Mouse (Mus musculus): ENCODE results near the gene Ncoa4.
"Not testable (repeated sequence)": the region's sequence is repeated elsewhere in the genome, so short reads cannot be mapped to it uniquely, and the experiment has no call there.

The Ncoa4 gene

GRCm38 (mm10) chr14:32160563-32160962, 898 bp downstream of the Ncoa4 start:
- DNase-seq (ENCODE audit: low read depth, low spot score): no peak

GRCm38 (mm10) chr14:32161090-32161885, 1.6 kb downstream of the Ncoa4 start:
- no peak for DNase-seq (ENCODE audit: low read depth, low spot score)

DNA sequence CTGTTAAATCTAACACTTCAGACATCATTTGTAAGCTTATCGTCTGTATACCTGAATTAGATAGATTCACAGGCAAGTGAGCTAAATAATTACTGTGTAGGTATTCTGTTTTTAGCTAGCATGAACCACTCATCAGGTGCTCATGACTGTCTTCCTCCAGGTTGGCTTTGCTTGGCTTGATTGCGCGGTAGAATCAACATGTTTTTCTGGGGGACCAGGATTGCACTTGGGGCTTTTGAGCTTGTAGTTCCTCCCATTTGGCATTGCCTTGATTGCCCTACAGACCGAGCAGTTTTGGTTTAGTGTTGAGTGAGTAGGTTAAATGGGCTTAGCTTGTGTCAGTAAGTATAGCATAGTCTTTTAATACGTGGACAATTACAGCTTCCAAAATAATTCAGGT, 2.6 kb downstream of the Ncoa4 start:
- DNase-seq (ENCODE audit: low read depth, low spot score): no peak

DNA sequence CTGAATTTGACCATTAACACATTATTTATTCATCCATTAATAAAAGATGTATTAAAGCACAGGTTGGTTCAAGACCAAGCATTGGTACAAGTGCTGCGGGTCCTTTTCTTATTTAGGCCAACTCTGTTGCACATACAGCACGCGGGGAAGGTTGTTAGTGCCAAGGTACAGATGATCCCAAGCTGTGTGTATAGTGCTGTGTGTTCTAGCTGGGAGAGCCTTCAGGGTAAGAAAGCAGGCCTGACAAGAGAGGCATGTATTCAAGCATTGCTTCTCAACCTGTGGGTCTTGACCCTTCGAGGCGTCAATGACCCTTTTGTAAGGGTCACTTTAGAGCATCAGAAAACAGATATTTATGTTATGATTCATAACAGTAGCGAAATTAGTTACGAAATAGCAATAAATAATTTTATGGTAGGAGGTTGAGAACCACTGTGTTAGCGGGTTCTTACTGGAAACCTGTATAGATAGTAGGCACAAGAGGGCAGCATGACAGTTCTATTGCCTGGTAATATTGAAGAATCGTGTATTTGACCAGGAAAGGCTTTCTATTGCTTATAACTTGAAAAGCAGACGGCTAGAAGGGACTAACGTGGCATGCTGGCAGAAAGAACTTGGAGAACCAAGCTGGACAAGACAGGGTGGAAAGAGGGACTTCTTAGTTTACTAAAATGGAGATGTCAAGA, 3.7 kb downstream of the Ncoa4 start:
- DNase-seq (ENCODE audit: low read depth, low spot score): no peak

DNA sequence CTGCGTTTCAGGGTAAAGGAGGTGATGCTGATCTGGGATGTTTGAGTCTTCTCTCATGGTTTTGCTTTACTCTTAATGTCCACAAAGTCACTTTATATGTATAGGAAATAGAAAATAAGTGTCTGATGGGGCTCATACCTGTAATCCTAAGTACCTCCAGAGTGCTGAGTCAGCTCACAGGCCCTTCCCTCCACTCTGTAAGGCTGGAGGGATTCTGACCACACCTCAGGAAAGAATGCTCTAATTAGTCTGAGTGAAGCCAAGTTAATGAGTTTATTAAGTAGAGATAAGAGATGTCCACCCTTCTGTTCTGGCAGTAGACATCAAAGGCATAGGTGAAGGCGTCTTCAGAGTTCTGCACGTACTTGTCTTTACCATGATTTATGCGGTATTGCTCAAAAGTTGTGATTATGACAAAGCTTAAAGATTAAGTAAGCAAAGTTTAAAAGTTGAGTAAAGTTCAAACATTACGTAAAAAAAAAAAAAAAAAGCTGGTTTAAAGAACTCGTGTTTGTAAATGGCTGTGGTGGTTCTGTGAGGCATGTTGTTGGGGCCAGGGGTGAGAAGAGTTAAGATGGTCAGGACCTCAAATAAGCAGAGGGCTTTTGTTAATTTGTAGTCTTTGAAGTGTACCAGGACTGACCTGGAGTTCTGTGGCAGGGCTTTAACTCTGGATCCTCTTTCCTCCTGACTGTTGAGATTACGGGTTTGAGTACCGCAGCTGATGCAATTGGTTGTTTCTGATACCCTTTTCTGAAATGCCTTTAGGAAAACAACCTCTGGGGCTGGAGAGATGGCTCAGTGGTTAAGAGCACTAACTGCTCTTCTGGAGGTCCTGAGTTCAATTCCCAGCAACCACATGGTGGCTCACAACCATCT, 4.7 kb downstream of the Ncoa4 start:
- DNase-seq (ENCODE audit: low read depth, low spot score): no peak

DNA sequence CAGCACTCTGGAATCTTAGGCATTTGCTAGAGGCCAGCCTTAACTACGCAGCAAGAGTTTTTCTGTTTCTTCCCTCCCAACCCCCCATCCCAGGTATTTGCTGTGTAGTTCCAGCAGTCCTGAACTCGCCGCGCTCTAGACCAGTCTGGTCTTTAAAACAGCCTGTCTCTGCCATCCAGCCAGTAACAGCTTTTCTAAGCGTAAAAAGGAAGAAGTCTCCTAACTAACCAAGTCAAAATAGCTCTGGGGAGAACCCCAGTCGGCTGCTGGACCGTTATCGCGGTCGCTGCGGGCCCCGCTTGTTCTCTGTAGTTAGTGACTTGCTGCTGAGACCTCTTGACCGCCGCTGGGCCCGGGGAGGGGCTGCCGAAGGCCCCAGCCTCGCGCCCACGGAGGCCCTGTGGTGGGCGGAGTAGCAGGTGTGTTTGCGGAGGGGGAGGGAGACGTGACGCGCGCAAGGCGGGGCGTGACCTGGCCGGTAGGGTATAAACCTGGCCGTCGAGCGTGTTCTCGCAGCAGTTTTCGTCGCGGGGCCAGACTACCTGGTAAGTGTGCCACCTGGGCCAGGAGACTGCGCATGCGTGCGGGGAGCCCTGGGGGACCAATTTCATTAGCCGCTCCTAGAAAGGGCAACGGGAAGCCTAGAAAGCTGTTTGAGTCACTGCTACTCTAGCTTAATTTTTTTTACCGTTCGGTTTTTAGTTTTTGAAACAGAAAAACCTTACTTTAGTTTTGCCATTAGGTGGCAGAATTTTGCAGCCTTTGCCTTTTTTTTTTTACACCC, 5.8 kb downstream of the Ncoa4 start:
- peak; percentile 61 for DNase-seq (ENCODE audit: low read depth, low spot score)

- DNase-seq (ENCODE audit: low read depth, low spot score): no peak
Observed at GRCm38 (mm10) chr14:32166062-32166441, 6.4 kb downstream of the Ncoa4 start.

DNA sequence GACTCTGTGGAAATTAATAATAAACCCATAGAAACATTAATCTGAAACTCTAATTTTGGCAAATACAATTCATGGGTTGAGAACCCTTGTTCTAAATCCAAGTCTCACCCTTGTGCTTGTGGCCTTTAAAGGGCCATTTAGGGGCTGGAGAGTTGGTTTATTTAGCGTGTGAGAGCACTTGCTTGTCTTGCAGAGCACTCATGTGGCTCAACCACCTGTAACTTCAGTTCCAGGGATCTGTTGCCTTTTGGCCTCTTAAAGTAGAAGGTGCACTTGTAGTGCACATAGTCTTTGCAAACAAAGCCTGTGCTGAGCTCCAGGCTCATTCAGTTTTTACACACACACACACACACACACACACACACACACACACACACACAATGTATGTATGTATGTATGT, 7.2 kb downstream of the Ncoa4 start:
- no peak for DNase-seq (ENCODE audit: low read depth, low spot score)

DNA sequence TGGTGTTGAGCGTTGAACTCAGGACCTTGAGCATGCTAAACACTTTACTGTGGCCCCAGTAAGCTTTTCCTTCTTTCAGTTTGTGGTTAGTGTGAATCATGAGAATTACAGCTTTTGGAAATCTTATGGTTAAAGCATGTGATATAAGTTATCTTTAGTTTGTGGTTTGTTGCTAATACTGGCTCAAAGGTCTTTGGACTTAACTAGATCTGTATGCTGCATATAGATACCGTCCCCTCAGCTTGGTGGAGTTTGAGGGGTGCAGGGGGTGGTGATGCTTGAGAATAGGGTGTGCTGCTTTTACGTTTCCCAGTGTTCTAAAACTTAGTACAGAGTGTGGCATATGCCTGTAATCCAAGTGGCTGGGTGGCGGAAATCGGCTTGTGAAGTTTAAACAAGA, 7.7 kb downstream of the Ncoa4 start:
- no peak for DNase-seq (ENCODE audit: low read depth, low spot score)

DNA sequence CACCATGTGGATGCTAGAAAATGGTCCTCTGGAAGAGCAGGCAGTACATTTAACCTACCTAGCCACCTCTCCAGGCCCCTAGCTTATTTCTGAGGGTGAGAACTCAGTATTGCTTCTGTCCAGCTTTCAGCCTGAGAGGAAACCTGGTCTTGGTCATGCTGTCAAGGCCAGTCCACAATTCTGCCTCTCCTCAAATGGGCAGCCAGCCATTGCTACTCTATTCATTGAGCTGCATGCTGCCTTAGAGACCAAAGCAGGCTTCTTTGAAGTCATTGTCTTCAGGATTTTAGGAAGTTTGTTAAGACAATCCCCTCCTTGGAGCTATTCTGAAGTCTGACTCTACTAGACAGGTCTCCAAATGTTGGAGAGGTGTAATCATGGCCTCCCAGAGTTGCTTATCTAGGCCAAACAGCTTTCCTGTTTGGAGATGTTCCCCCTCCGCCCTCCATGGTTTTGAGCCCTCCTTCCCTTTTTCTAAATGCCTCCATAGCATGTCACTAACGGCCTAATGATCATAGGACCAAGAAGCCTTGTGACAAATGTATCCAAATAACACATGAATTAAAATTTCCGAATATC, 9.1 kb downstream of the Ncoa4 start:
- no peak for DNase-seq (ENCODE audit: low read depth, low spot score)

DNA sequence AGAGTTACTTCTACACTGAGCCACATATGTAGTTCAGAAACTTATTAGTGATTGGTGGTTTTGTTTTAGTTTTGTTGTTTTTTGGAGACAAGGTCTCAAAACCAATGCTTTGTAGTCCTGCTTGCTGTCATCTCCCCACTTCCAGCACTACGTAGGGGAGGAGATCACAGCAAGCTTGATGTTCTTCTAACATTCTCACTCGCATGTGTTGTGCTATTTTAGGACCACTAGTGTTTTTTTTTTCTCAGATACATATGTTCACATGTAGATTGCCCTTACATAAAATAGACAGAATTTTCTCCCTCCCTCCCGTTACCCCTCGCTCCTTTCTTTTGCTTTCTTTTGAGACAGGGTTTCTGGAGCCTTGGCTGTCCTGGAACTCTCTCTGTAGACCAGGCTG, 10.5 kb downstream of the Ncoa4 start:
- no peak for DNase-seq (ENCODE audit: low read depth, low spot score)

GRCm38 (mm10) chr14:32175310-32175709, 15.6 kb downstream of the Ncoa4 start:
- no peak for DNase-seq (ENCODE audit: low read depth, low spot score)

GRCm38 (mm10) chr14:32176590-32176989, 16.9 kb downstream of the Ncoa4 start:
- DNase-seq (ENCODE audit: low read depth, low spot score): not testable (repeated sequence)

DNA sequence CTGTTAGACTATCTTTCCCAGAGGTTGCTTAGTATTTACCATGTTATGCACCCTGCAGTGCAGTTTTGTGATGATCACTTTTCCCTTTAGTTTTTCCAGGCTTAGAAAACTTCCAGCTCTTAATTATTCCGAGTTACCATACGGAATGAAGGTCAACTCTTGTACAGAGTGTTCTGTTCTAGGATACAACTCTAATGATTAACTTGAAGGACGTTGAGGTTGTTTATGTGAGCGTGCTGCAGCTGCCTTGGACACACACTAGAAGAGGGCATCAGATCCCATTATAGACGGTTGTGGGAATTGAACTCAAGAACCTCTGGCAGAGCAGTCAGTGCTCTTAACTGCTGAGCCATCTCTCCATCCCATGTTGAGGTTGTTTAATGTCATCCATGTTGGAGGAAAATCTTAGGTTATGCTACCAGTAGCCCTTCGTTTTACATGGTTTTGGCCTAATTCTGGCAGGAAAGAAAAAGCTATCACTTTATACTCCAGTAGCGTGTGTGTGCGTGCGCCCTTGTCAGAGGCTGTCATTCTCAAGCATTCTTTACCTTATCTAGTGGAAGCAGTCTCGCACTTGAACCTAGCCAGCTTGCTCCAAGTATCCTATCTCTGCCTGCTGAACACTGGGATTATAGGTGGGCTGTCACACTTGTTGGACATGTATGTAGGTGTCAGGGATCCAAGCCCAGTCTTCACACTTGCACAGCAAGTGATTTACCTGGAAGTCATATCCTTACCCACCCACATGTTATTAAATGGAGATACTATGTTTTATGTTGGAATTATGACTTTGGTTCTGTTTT, 19.9 kb downstream of the Ncoa4 start:
- DNase-seq (ENCODE audit: low read depth, low spot score): no peak

- DNase-seq (ENCODE audit: low read depth, low spot score): no peak
Observed at GRCm38 (mm10) chr14:32180861-32181260, 21.2 kb downstream of the Ncoa4 start.

GRCm38 (mm10) chr14:32183846-32184245, 24.2 kb downstream of the Ncoa4 start:
- no peak for DNase-seq (ENCODE audit: low read depth, low spot score)

DNA sequence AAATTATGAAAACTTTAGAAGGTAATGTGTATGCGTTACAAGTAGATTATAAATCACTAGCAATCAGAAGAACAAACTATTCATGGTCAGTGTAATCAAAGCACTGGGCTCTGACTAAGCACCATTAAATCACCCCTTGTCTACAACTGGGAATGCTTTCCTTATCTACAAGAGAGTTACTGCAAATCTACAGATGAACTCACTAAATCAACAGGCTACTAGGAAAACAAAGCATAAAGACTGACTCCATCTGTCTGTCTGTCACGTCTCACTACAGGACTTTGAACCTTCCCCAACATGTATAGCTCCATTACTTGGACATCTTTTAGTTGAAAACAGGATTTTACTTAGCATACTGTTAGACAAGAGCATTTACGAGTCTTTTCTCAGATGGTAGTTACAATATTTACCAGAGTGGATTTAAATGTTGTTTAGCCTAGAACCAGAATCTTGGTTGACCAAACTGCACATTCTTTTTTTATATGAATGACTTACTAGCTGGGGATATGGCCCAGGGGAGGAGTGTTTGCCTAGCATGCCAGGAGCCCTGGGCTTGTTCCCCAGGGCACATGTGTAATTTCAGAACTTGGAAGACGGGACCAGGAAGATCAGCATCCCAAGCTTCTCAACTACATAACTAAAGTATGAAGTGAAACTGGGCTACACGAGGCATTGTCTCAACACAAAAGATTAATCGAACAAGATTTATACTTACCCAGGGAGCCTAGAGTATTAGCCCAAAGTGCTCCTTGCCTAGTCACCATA, 31.1 kb downstream of the Ncoa4 start:
- DNase-seq (ENCODE audit: low read depth, low spot score): no peak

- no peak for DNase-seq (ENCODE audit: low read depth, low spot score)
Observed at GRCm38 (mm10) chr14:32191926-32192325, 32.3 kb downstream of the Ncoa4 start.

GRCm38 (mm10) chr14:32192437-32192836, 32.8 kb downstream of the Ncoa4 start:
- DNase-seq (ENCODE audit: low read depth, low spot score): peak; percentile 24

All from embryo, embryonic 11.5 days (tissue).